Mouse (Mus musculus) sigmoid colon, adult 10 weeks (tissue): Measurements from ENCODE around the gene Man1b1. TPM values are rescaled to one million over a fixed set of nuclear protein-coding genes. Genes with fewer than 3 reads are reported as not detected.

Source experiments
- polyA plus RNA-seq: library from polyadenylated mRNA; stranded (reverse); fragments of 350-450 nt; fragmentation: Illumina TruSeq; extraction: RNeasy Lipid Tissue Mini Kit (QIAGEN cat#74804); gene quantifications from one replicate; pipeline ENCODE4 v1.2.3, GENCODE M21; 2014; ENCODE audit warnings: low read depth, low replicate concordance

Gene Man1b1
- polyA plus RNA-seq = 21.3 TPM

DNA sequence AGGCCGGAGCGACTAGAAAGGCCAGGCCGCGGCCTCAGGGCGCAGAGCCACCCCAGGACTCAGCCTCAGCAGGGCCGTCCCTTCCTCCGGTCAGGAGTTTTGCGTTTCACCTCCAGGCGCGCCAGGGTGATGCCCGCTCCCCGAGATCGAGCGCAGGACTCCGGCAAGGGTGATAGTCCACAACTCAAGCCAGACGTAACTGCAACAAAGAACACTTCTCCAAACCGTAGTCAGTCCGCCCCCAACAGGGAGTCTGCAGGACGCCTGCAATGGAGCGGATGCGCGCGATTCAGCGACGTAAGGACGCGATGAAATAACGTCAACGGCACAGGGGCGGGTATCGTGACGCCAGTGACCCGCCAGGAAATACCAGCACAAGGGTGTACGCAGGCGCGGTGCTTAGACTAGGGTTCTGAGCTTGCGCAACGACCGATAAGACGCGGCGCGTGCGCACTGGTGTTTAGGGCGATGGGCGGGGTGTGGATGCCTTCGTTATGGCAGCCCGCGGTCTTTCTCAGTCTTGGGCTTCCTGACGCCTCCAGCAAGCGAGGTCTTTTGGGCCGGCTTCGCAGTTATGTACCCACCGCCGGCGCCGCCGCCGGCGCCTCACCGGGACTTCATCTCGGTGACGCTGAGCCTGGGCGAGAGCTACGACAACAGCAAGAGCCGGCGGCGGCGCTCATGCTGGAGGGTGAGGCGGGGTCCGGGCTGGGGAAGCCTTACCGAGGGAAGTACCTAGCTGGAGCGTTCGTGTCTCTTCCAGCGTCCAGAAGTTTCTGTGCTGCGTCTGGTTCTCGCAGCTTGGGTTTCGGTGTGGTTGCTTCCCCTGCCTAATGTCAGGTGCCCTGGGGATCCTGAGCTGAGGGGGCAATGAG is at the start of gene Man1b1:
Man1b1 (plus strand) TSS at position 53 of the 875 bp plus-strand sequence.

DNA sequence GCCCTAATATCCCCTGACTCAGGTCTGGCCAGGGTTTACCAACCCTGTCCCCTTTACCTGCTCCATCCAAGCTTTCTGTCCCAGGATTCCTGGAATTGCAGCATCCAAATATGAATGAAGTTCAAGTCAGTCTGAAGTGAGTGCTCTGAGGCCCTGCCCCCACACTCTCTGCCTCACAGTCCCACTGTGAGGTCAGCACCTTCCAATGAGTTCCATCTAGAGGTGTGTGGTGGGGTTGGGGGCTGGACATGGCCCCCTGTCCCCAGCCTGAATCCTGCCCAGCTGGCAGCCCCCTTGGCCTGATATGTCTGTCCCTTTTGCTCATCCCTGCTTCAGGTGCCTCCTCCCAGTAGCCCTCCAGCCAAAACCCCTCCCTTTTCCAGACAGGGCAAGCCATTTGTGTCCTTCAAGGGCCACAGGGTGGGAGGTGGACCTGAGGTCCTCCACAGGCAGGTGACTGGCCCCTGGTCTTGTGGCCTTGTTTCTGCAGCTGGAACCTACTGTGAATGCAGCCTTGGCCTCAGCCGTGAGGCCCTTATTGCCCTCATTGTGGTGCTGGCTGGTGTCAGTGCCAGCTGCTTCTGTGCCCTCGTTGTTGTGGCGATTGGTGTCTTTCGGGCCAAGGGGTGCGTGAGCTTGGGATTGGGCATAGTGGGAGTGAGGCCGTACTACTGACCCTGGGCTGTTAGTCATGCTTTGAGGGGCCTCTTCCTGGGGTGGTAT is 44.0 kb upstream of the Man1b1 start, which contains the start of gene Tmem210:
Tmem210 (plus strand) TSS at position 219 of the 723 bp plus-strand sequence.

GRCm38 (mm10) chr2:25289651-25290050 is 42.5 kb upstream of the Man1b1 start, which contains the start of gene Lrrc26:
Lrrc26 (plus strand) TSS chr2:25289915.

GRCm38 (mm10) chr2:25318971-25319773 is 13.0 kb upstream of the Man1b1 start, which contains the start of gene Grin1:
Grin1 (minus strand) TSS chr2:25319187.

DNA sequence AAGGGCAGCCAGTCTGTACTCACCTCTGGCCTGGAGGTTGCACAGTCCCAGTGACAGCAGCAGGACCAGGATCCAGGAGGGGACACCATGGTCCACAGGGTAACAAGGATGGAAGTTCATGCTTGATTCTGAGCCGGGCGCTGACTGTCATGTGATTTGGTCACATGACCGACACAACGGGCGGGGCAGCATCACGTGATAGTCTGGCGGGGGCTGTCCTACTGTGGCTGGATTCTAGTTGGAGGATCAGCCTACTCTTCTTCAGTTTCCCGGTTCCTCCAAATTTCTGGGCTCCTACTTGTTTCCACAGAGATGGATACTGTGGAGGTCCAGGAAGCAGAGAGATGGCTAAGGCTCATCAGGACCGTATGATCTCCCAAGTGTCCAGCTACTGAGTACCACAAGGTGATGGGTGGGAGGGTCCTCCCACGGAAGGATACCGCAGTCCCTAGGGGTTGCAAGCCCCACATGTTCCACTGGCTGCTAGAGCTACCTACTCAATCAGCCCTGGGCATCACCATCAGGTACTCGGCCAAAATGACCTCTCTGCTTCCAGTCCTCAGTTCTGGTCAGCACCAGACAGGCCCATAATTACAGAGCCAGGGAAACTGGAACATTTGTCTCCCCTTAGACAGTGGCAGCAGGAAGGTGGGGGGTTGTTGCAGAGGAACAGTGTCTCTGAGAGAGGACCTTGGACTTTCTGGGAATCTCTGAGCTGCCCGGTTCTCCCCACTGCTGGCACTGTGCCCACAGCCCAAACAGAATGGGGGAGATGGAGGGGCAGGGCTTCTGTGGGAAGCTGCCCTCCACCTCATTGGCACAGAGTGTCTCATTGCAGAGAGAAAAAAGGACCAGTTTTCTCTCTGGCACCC is 24.3 kb downstream of the Man1b1 start, which contains the start of gene Dpp7:
Dpp7 (minus strand) TSS at position 152 of the 872 bp plus-strand sequence.

GRCm38 (mm10) chr2:25365091-25365761 is 33.1 kb downstream of the Man1b1 start, which contains the start of gene Uap1l1:
Uap1l1 (minus strand) TSS chr2:25365682.

DNA sequence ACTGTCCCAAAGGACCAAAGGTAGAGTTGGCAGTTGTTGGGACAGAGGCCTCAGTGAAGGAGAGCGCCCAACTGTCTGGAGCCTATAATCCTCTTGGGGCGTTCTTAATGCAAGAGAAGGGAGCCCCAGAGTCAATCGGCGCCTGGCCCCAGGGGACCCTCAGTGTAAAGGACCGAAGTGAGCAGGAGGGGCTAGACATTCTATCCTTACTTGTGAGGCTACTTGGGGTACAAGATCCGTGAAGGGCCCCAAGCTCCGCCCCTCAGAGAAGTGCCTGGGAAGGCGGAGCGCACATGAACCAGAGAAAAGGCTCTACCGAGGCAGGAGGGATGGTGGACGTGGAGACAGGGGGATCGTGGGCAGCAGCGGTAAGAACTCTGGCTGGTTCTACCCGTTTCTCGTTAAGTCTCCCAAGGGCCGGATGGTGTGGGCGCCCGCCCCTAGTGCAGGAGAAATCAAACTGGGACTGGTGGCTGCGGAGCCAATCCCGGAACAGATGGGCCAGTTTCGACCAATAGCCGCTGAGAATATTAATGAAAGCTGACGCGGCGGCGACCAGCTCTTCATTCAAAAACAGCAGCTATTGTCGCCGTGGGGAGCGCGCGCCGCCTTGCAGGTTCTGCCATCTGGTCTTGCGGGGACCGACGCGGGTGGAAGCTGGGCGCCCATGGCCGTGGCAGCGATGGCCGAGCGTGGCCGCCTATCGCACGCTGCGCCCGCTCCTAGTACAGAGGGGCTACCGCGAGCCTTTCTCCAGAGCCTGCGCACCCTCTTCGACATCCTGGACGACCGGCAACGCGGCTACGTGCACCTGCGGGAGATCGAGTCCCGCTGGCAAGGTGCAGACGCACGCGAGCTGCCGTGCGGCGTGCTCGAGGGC is 39.9 kb downstream of the Man1b1 start, which contains the start of gene Sapcd2:
Sapcd2 (plus strand) TSS at position 558 of the 880 bp plus-strand sequence.

GRCm38 (mm10) chr2:25395721-25396596 is 63.8 kb downstream of the Man1b1 start, which contains the start of gene Entpd2:
Entpd2 (plus strand) TSS chr2:25395874.

DNA sequence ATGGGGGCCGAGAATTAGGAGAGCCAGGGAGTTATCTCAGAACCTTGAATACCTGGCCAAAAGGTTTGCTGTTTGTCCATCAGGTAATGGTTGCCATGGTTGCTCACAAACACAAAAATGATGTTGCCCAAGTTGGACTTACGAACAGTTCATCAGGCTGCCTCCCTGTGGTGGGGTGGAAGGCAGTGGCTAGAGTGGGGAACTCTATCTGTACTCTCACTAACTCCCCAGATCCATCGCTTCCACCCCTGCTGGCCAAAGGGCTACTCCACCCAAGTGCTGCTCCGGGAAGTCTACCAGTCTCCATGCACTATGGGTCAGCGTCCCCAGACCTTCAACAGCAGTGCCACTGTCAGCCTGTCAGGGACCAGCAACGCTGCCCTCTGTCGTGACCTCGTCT is 66.9 kb downstream of the Man1b1 start, which contains the start of gene Npdc1:
Npdc1 (plus strand) TSS at position 301 of the 400 bp plus-strand sequence.

Other genes with a start within 250 kb of the Man1b1 start
- gene Noxa1, start 237.2 kb upstream of the Man1b1 start, polyA plus RNA-seq = 1.2 TPM
- 14.4 TPM for gene Nrarp, start 151.6 kb upstream of the Man1b1 start, polyA plus RNA-seq
- 3.9 TPM for gene Tor4a, start 135.5 kb upstream of the Man1b1 start, polyA plus RNA-seq
- 6.1 TPM for gene Nelfb, start 120.8 kb upstream of the Man1b1 start, polyA plus RNA-seq
- gene Stpg3, start 117.7 kb upstream of the Man1b1 start, polyA plus RNA-seq = not detected
- gene Fam166a, start 113.6 kb upstream of the Man1b1 start, polyA plus RNA-seq = not detected
- 58.7 TPM for gene Tubb4b, start 107.6 kb upstream of the Man1b1 start, polyA plus RNA-seq
- gene Slc34a3, start 98.0 kb upstream of the Man1b1 start, polyA plus RNA-seq = not detected
- gene Rnf224, start 95.6 kb upstream of the Man1b1 start, polyA plus RNA-seq = not detected
- not detected for gene Rnf208, start 90.1 kb upstream of the Man1b1 start, polyA plus RNA-seq
- gene Cysrt1, start 89.9 kb upstream of the Man1b1 start, polyA plus RNA-seq = not detected
- gene AL732309.1, start 85.5 kb upstream of the Man1b1 start, polyA plus RNA-seq = 0.85 TPM
- 0.76 TPM for gene Tmem203, start 76.9 kb upstream of the Man1b1 start, polyA plus RNA-seq
- 7.7 TPM for gene Tprn, start 69.7 kb upstream of the Man1b1 start, polyA plus RNA-seq
- 2.0 TPM for gene Ssna1, start 59.9 kb upstream of the Man1b1 start, polyA plus RNA-seq
- gene Anapc2, start 59.9 kb upstream of the Man1b1 start, polyA plus RNA-seq = 9.7 TPM
- gene Tmem210, start 44.2 kb upstream of the Man1b1 start, polyA plus RNA-seq = not detected
- 1.0 TPM for gene Lrrc26, start 42.4 kb upstream of the Man1b1 start, polyA plus RNA-seq
- gene Grin1, start 13.2 kb upstream of the Man1b1 start, polyA plus RNA-seq = 0.13 TPM
- 7.7 TPM for gene Dpp7, start 24.0 kb downstream of the Man1b1 start, polyA plus RNA-seq
- gene Uap1l1, start 33.3 kb downstream of the Man1b1 start, polyA plus RNA-seq = 3.2 TPM
- gene Sapcd2, start 40.0 kb downstream of the Man1b1 start, polyA plus RNA-seq = 0.13 TPM
- gene Entpd2, start 63.5 kb downstream of the Man1b1 start, polyA plus RNA-seq = 0.28 TPM
- 9.3 TPM for gene Npdc1, start 67.0 kb downstream of the Man1b1 start, polyA plus RNA-seq
- gene Fut7, start 90.9 kb downstream of the Man1b1 start, polyA plus RNA-seq = not detected
- 0.09 TPM for gene Abca2, start 96.4 kb downstream of the Man1b1 start, polyA plus RNA-seq
- not detected for gene Clic3, start 124.5 kb downstream of the Man1b1 start, polyA plus RNA-seq
- gene Paxx, start 128.8 kb downstream of the Man1b1 start, polyA plus RNA-seq = 2.6 TPM
- gene Ptgds, start 137.7 kb downstream of the Man1b1 start, polyA plus RNA-seq = not detected
- gene Lcn12, start 161.6 kb downstream of the Man1b1 start, polyA plus RNA-seq = not detected
- 1.5 TPM for gene Fbxw5, start 168.4 kb downstream of the Man1b1 start, polyA plus RNA-seq
- gene C8g, start 169.4 kb downstream of the Man1b1 start, polyA plus RNA-seq = not detected
- gene Traf2, start 214.6 kb downstream of the Man1b1 start, polyA plus RNA-seq = 0.95 TPM
- gene Edf1, start 225.5 kb downstream of the Man1b1 start, polyA plus RNA-seq = 2.6 TPM
- gene Mamdc4, start 242.5 kb downstream of the Man1b1 start, polyA plus RNA-seq = not detected
- gene Phpt1, start 242.9 kb downstream of the Man1b1 start, polyA plus RNA-seq = not detected
- not detected for gene Ajm1, start 249.4 kb downstream of the Man1b1 start, polyA plus RNA-seq